Mouse (Mus musculus) macrophage (primary cell): ENCODE measurements around the gene Marc2. TPM values are rescaled to one million over a fixed set of nuclear protein-coding genes. Genes with fewer than 3 reads are reported as not detected.

Experiments
- H3K27ac ChIP-seq: fragments of 350-480 bp; formaldehyde crosslinking; 2 replicates; pipeline ENCODE4 v1.9.0; 2021
- H3K36me3 ChIP-seq: fragments of 350-480 bp; formaldehyde crosslinking; 2 replicates; pipeline ENCODE4 v1.9.0; 2021; ENCODE audit errors: inconsistent target
- H3K4me3 ChIP-seq: fragments of 350-480 bp; formaldehyde crosslinking; 2 replicates; pipeline ENCODE4 v1.9.0; 2021; ENCODE audit errors: inconsistent target
- H3K79me2 ChIP-seq: fragments of 350-480 bp; formaldehyde crosslinking; 2 replicates; pipeline ENCODE4 v1.9.0; 2021; ENCODE audit errors: inconsistent target
- WGBS: methylation state at CpG from one replicate; pipeline ENCODE4 v1.1.7; 2026; ENCODE audit warnings: inconsistent platforms; ENCODE audit not compliant: missing documents; 5-methylcytosine and 5-hydroxymethylcytosine counted together
- polyA plus RNA-seq: library from polyadenylated mRNA; stranded (reverse); fragments of 250-400 nt; gene quantifications from 3 replicates; pipeline ENCODE4 v1.2.4, GENCODE M21; 2018; ENCODE audit warnings: inconsistent platforms

The Marc2 gene
- polyA plus RNA-seq, 1 experiment from 2014 or later = 58.4 TPM

DNA sequence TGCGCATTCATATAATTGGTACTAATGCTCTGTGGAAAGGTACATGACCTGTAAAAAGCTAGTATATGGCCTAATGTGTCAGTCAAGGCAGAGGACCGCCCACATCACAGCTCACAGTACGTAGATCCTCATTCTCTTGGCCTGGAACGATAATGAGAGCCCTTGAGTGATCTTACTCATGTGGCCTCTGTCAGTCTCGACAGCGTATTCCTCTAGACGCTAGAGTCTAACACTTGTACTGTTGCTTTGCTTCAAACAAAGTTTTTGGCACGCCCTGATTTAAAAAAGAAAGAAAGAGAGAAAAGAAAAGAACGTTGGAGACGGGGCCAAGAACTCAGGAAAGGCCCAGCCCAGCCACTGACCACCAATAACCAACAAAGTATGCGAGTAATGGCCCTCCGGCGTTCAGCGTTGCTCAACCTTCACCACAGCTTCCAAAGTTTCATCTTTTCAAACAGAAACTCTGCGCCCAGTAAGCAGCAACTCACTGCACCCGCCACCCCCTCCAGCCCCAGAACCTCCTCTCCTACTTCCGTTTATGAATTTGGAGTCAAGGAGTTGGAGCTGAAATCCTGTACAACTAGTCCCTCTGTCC, 37.7 kb downstream of the Marc2 start:
- no peak overlapping the region for H3K4me3 ChIP-seq
- peaks cover 9% of the 10 kb centered on the region; the same call in 1 of the 2 replicates for H3K36me3 ChIP-seq
- no peaks in the 10 kb centered on the region for H3K79me2 ChIP-seq
- H3K27ac ChIP-seq = peak overlapping the region; percentile 59
- WGBS = 45% methylated on average over 17 of the region's 17 CpGs

- Histone ChIP-seq H3K79me2 (no peaks in the 10 kb centered on the region), H3K4me3 (no peak overlapping the region), H3K27ac (peak overlapping the region; percentile 59), H3K36me3 (peaks cover 2% of the 10 kb centered on the region; the same call in 1 of the 2 replicates)
- 20% methylated on average over 15 of the region's 15 CpGs for WGBS
These were observed 38.4 kb downstream of the Marc2 start for GRCm38 (mm10) chr1:184807627-184808417.

- no peaks in the 10 kb centered on the region for H3K79me2 ChIP-seq
- H3K36me3 ChIP-seq = no peaks in the 10 kb centered on the region; the same call in 1 of the 2 replicates
- no peak overlapping the region for H3K27ac ChIP-seq
- no peak overlapping the region for H3K4me3 ChIP-seq
- 81% methylated on average over 6 of the region's 7 CpGs for WGBS
These were observed 39.1 kb downstream of the Marc2 start for GRCm38 (mm10) chr1:184807123-184807522.

DNA sequence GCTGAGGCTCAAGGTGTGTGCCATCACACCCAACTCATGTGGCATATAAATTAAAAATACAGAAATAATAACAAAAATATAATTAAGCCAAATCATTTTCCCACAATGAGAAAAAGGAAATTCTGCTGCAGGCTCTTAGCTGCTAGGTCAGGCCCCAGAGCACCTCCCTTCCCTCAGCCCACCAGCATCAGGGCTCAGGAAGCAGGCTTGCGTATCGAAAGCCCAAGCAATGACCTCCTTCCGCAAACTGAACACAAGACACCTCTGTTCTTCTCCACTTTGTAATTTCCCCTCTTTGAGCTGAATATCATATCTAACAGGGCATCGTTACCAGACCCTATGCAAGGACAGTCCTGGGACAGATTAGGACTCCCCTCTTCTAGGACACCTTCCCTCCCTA, 40.5 kb downstream of the Marc2 start:
- H3K4me3 ChIP-seq = no peak overlapping the region
- WGBS = 48% methylated on average over 4 of the region's 4 CpGs
- no peaks in the 10 kb centered on the region for H3K36me3 ChIP-seq
- no peak overlapping the region for H3K27ac ChIP-seq
- no peaks in the 10 kb centered on the region for H3K79me2 ChIP-seq

DNA sequence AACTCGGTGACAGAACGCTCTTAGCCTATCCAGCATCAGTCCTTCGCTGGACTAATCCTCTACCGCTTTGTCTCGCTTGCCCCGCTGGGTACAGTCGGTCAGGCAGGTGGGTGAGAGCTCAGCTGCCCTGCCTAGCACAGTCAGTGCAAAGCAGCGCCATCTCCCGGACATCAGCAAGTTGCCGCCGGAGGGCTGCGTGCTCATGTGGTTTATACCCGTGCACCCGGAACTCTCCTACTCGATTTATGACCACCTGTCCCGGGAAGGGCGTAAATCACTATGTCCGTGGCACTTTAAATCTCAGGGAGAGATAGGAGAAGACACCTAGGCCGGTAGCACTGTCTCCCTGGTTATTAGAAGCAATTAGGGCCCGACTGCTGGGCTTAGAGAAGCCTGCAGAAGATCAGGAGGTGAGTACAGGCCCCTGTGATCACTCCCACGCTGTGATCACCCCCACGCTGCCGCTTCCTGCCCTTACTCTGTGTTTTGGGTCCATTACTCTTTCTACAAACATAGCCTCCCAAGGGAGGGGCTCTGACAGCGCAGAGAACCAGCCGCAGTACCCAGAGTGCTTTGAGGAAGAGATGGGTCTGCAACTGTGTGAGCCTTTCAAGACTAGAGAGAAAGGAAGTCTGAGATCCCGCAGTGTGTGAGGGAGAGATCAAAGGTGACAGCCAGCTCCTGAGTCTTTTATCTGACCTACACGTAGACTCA, 52.9 kb downstream of the Marc2 start:
- Histone ChIP-seq H3K27ac (no peak overlapping the region), H3K36me3 (no peaks in the 10 kb centered on the region), H3K4me3 (no peak overlapping the region), H3K79me2 (no peaks in the 10 kb centered on the region)
- WGBS = 17% methylated on average over 27 of the region's 27 CpGs

GRCm38 (mm10) chr1:184791109-184791508, 55.1 kb downstream of the Marc2 start:
- Histone ChIP-seq H3K4me3 (no peak overlapping the region), H3K79me2 (no peaks in the 10 kb centered on the region), H3K27ac (no peak overlapping the region), H3K36me3 (no peaks in the 10 kb centered on the region)
- 13% methylated on average over 2 of the region's 2 CpGs for WGBS

GRCm38 (mm10) chr1:184786376-184787151, 59.7 kb downstream of the Marc2 start:
- H3K36me3 ChIP-seq = no peaks in the 10 kb centered on the region
- H3K27ac ChIP-seq = no peak overlapping the region
- WGBS = 67% methylated on average over 13 of the region's 13 CpGs
- H3K4me3 ChIP-seq = no peak overlapping the region
- H3K79me2 ChIP-seq = no peaks in the 10 kb centered on the region

- Histone ChIP-seq H3K36me3 (no peaks in the 10 kb centered on the region), H3K79me2 (no peaks in the 10 kb centered on the region)
- 25% methylated on average over 3 of the region's 4 CpGs for WGBS
These were observed 62.6 kb downstream of the Marc2 start for GRCm38 (mm10) chr1:184783641-184784040.

DNA sequence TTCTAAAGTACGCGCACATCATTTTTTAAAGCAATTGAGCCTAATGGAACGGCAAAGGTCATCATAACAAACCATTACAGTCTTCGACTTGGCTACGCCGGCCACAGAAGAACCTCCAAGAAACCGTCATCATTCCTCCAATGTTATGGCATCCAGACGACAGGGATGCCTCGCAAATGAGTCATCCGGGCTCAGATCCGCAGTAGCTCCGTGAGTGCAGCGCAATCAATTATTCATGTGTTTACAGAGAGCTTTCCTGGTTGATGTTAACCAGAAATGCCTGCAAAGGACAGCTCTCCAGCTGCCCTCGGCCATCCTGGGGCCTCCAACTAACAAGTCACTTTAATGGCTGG, 64.1 kb downstream of the Marc2 start:
- Histone ChIP-seq H3K4me3 (no peak overlapping the region), H3K36me3 (no peaks in the 10 kb centered on the region), H3K79me2 (no peaks in the 10 kb centered on the region), H3K27ac (no peak overlapping the region)
- WGBS = 85% methylated on average over 14 of the region's 14 CpGs

More at GRCm38 (mm10) chr1:184783641-184784040, 62.6 kb downstream of the Marc2 start:
- Histone ChIP-seq H3K4me3 (no peak overlapping the region), H3K27ac (no peak overlapping the region)

DNA sequence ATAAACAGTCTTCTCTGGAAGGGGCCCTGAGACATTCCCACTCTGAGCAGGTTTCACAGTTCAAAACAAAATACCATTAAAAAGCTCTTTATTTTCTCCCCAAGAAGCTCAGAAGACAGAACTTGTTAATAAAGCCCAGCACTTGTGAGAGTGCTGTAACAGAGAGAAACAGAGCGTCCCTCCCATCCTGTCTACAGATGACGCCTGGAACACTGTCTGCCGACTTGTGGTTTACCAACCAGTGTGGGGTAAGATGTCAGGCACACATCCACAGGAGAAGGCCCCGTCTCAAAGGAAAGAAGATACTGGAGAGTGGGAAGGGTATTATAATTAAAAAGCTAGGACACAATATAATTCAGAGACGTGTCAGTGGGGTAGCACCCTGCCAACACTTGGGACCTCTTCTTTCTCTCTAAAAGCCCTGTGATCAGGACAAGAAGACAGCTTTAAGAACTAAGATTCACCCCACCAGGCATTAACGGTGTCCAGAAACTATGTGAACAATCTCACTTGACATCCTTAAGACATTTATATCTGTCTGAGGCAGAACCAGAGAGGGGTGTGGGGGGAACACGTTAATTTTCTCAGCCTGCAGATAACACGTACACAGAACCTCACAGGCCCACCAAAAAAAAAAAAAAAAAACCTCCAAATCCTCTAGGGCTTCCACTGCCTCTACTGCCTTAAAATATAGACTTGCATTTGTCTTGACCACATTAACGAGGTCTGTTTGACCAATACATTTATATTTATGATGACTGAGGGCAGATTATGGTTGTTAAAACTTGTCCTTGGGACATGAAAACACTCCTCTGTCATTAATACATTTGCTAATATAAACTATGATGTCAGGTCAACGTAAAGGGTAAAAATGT, 64.7 kb downstream of the Marc2 start:
- WGBS = 67% methylated on average over 10 of the region's 10 CpGs
- no peaks in the 10 kb centered on the region for H3K36me3 ChIP-seq
- no peaks in the 10 kb centered on the region for H3K79me2 ChIP-seq
- H3K4me3 ChIP-seq = no peak overlapping the region
- H3K27ac ChIP-seq = no peak overlapping the region

DNA sequence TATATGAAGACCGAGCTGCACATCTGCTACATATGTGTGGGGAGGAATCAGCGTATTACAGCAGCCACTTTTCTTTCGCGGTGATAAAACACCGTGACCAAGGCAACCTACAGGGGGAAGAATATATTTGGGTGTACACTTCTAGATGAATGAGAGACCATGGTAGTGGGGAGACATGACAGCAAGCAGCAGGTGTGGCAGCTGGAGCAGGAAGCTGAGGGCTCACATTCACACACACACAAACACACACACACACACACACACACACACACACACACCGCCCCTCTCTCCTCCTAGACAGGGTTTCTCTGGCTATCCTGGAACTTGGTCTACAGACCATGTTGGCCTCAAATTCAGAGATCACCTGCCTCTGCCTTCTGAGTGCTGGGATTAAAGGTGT, 68.1 kb downstream of the Marc2 start:
- Histone ChIP-seq H3K36me3 (no peaks in the 10 kb centered on the region), H3K79me2 (no peaks in the 10 kb centered on the region), H3K4me3 (no peak overlapping the region), H3K27ac (no peak overlapping the region)
- WGBS = 97% methylated on average over 6 of the region's 6 CpGs

DNA sequence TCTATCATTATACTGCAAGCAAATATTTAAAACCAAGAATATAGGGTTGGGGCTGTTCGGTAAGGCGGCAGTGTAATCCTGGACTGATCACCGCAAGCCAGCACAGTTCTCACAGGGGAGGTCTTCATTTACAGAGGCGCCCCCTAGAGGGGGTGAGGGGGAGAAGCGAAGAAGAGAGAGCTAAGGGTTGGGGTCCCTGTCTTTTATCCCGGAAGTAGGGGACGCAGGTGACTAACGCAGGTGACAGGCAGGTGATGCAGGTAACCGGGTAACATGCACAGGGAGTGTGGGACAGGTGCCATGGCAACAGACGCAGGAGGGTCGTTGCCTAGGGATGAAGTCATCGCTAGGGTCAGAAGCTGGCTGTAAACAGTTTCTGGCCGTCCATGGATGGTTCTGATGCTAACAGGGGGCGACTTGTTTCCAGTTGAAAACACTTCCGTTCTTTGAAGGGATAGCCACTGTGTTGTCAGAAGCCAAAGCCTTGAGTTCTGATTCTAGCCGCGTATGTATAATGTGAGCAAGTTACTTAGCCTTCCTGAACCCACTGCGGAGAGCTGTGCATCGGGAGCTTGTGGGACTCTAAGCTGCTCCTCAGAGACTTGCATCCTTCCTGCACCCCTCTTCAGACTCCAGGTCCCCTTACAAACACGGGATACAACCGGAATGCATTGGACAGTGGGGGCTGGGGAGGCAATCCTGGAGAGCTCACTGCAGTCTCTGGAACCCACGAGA, 69.0 kb downstream of the Marc2 start:
- no peak overlapping the region for H3K27ac ChIP-seq
- no peaks in the 10 kb centered on the region for H3K36me3 ChIP-seq
- H3K79me2 ChIP-seq = no peaks in the 10 kb centered on the region
- WGBS = 47% methylated on average over 22 of the region's 22 CpGs
- H3K4me3 ChIP-seq = no peak overlapping the region

DNA sequence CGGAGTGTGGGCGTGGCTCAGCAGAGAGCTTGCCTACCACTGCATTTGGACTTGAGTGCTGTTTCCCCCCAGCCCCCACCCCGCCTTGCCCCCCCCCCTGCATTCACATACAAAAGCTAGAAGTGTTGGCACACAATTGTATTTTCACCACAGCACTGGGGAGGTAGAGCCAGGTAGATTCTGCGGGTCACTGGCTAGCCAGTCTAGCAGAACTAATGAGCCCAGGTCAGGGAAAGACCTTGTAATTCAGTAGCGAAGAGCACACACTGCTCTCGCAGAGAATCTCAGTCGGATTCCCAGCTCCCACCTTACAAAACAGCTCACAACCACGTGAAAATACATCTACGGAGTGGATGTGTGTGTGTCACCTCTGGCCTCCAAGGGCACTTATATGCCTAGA, 71.0 kb downstream of the Marc2 start:
- H3K4me3 ChIP-seq = no peak overlapping the region
- 78% methylated on average over 9 of the region's 9 CpGs for WGBS
- no peaks in the 10 kb centered on the region for H3K79me2 ChIP-seq
- H3K27ac ChIP-seq = no peak overlapping the region
- H3K36me3 ChIP-seq = no peaks in the 10 kb centered on the region
